In the genomic region with DNA sequence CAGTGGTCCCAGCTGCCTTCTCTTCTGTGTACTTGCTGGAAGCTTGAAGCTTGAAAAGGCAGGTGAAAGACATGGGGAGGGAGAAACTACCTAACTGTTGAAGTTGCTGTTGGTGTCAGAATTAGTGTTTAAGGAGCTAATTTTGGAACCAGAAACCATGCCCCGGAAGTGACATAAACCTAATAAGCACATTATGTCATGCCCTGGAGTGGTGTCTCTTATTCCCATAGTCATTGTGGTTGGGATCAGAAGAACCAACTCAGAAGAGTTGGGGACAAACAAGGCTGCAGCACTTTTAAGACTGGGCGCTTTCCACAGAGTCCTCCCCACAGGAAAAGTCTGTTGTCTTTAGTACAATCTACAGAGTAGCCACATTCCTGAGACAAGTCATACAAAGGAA, we compare ENCODE assay signal across 25 mouse cellular contexts.
DNase-seq lines count a peak whose midpoint lies in the region; ATAC-seq and TF ChIP-seq lines count a peak whose summit lies in the region.
"Had no signal": no experiment of that assay in that cellular context is flagged by ENCODE, and none has a peak within 500 bp of the region (broad histone marks: within the 10 kb centered on the region; RNA-seq: fewer than 3 reads in every experiment).

No protein-coding gene starts in this region.

- H3K27ac ChIP-seq in embryonic facial prominence, embryonic 13.5 days, result 0 out of 2 replicates have a peak overlapping the region, but pooled peaks have one; percentile 23
- no peak overlapping the region for H3K27ac ChIP-seq in embryonic facial prominence, embryonic 10.5 days (replicated peaks)
- H3K27ac ChIP-seq in lung, postnatal 0 days (ENCODE audit: low read length), result peak overlapping the region; percentile 66
- H3K27ac ChIP-seq in hindbrain, embryonic 13.5 days, result no peak overlapping the region
- H3K27ac ChIP-seq in left cerebral cortex, adult 2 months, result no peak overlapping the region
- H3K27ac ChIP-seq: forebrain, embryonic 12.5 days; hindbrain, postnatal 0 days; liver, embryonic 12.5 days; midbrain, embryonic 10.5 days; neural tube, embryonic 15.5 days had no signal

- H3K9ac ChIP-seq in embryonic facial prominence, embryonic 13.5 days, result no peak overlapping the region
- H3K9ac ChIP-seq in lung, postnatal 0 days (replicated peaks; ENCODE audit: low read depth), result no peak overlapping the region
- no peak overlapping the region for H3K9ac ChIP-seq in hindbrain, embryonic 13.5 days
- H3K9ac ChIP-seq: forebrain, embryonic 12.5 days; heart, embryonic 15.5 days; liver, embryonic 12.5 days; neural tube, embryonic 15.5 days had no signal

- H3K27me3 ChIP-seq in embryonic facial prominence, embryonic 13.5 days, result no peaks in the 10 kb centered on the region
- no peaks in the 10 kb centered on the region for H3K27me3 ChIP-seq in embryonic facial prominence, embryonic 10.5 days (replicated peaks; ENCODE audit: low read depth, poor library complexity, severe bottlenecking)
- H3K27me3 ChIP-seq in lung, postnatal 0 days (replicated peaks; ENCODE audit: insufficient read depth, low read length), result no peaks in the 10 kb centered on the region
- H3K27me3 ChIP-seq in hindbrain, embryonic 13.5 days, result no peaks in the 10 kb centered on the region
- H3K27me3 ChIP-seq: forebrain, embryonic 12.5 days; heart, embryonic 15.5 days; liver, embryonic 12.5 days; neural tube, embryonic 15.5 days had no signal

- no peak for ATAC-seq in embryonic facial prominence, embryonic 13.5 days (ENCODE audit: insufficient number of reproducible peaks, insufficient read depth, low FRiP score, low TSS enrichment, low read depth)
- ATAC-seq in lung, postnatal 0 days, result peak; percentile 36
- ATAC-seq in granulocyte monocyte progenitor cell, adult 5-6 weeks (replicated peaks; ENCODE audit: poor library complexity, severe bottlenecking), result peak; percentile 69; the same call in 1 of the 2 replicates
- peak; percentile 47; the same call in 1 of the 2 replicates for ATAC-seq in megakaryocyte progenitor cell, adult 5-6 weeks (replicated peaks; ENCODE audit: poor library complexity)
- ATAC-seq in hindbrain, embryonic 13.5 days (ENCODE audit: low FRiP score), result no peak
- ATAC-seq: hindbrain, postnatal 0 days; intestine, embryonic 16.5 days; liver, embryonic 12.5 days had no signal

- TF ChIP-seq EP300 in lung, postnatal 0 days (IDR thresholded peaks at IDR 0.05), result no peak

- H3K36me3 ChIP-seq in embryonic facial prominence, embryonic 13.5 days, result peaks cover 7% of the 10 kb centered on the region
- peaks cover 29% of the 10 kb centered on the region for H3K36me3 ChIP-seq in embryonic facial prominence, embryonic 10.5 days (replicated peaks)
- no peaks in the 10 kb centered on the region for H3K36me3 ChIP-seq in lung, postnatal 0 days (ENCODE audit: insufficient read depth, low read length)
- peaks cover 17% of the 10 kb centered on the region for H3K36me3 ChIP-seq in hindbrain, embryonic 13.5 days
- H3K36me3 ChIP-seq: forebrain, embryonic 12.5 days; heart, embryonic 15.5 days had no signal

- H3K4me3 ChIP-seq in embryonic facial prominence, embryonic 13.5 days, result no peak overlapping the region
- no peak overlapping the region for H3K4me3 ChIP-seq in embryonic facial prominence, embryonic 10.5 days
- no peak overlapping the region for H3K4me3 ChIP-seq in lung, postnatal 0 days (ENCODE audit: low read depth, low read length)
- no peak overlapping the region for H3K4me3 ChIP-seq in hindbrain, embryonic 13.5 days
- no peak overlapping the region for H3K4me3 ChIP-seq in left cerebral cortex, adult 2 months
- H3K4me3 ChIP-seq: erythroblast, embryonic 14.5 days; forebrain, embryonic 12.5 days; heart, embryonic 15.5 days; hindbrain, embryonic 10.5 days; liver, embryonic 12.5 days; midbrain, embryonic 10.5 days; neural tube, embryonic 15.5 days had no signal

- peaks cover 47% of the 10 kb centered on the region for H3K4me1 ChIP-seq in embryonic facial prominence, embryonic 13.5 days
- H3K4me1 ChIP-seq in embryonic facial prominence, embryonic 10.5 days, result peaks cover 18% of the 10 kb centered on the region
- H3K4me1 ChIP-seq in lung, postnatal 0 days (ENCODE audit: insufficient read depth, low read depth, low read length), result peaks cover 12% of the 10 kb centered on the region
- H3K4me1 ChIP-seq in hindbrain, embryonic 13.5 days (replicated peaks), result 0 out of 2 replicates have a peak, but pooled peaks cover 3% of the 10 kb centered on the region
- H3K4me1 ChIP-seq: midbrain, embryonic 10.5 days; neural tube, embryonic 15.5 days had no signal

- intact Hi-C loops in left cerebral cortex, adult 2 months (cut with DNase I), result no loop called here

- TF ChIP-seq CTCF in lung, postnatal 0 days (IDR thresholded peaks at IDR 0.05), result no peak
- no peak for TF ChIP-seq CTCF in left cerebral cortex, adult 2 months (IDR thresholded peaks at IDR 0.05)

- 84% methylated on average over 2 of the region's 2 CpGs for WGBS in embryonic facial prominence, embryonic 13.5 days
- WGBS in embryonic facial prominence, embryonic 10.5 days, result 83% methylated on average over 2 of the region's 2 CpGs
- 32% methylated on average over 2 of the region's 2 CpGs for WGBS in lung, postnatal 0 days
- 90% methylated on average over 2 of the region's 2 CpGs for WGBS in hindbrain, embryonic 13.5 days

- no peaks in the 10 kb centered on the region for H3K9me3 ChIP-seq in embryonic facial prominence, embryonic 13.5 days
- H3K9me3 ChIP-seq in embryonic facial prominence, embryonic 10.5 days, result no peaks in the 10 kb centered on the region
- no peaks in the 10 kb centered on the region for H3K9me3 ChIP-seq in lung, postnatal 0 days (ENCODE audit: low read length)
- no peaks in the 10 kb centered on the region for H3K9me3 ChIP-seq in hindbrain, embryonic 13.5 days
- H3K9me3 ChIP-seq: forebrain, embryonic 12.5 days; heart, embryonic 15.5 days; hindbrain, embryonic 10.5 days; liver, embryonic 12.5 days; midbrain, embryonic 10.5 days; neural tube, embryonic 15.5 days had no signal

- no peak for DNase-seq in embryonic facial prominence, embryonic 10.5 days (ENCODE audit: low spot score)
- DNase-seq in lung, postnatal 0 days (ENCODE audit: low spot score), result peak; percentile 60
- DNase-seq in lung, adult 18-20 months, result no peak
- no peak for DNase-seq in left cerebral cortex, adult 2 months (ENCODE audit: extremely low spot score in 1 of 2, low spot score in 2 of 2)
- DNase-seq: adrenal gland, postnatal 36 days; cerebellum, adult 11 months; cerebellum, adult 9-11 months; gastrocnemius, postnatal 25 days; kidney, adult 9 months; kidney, postnatal 25 days; left cerebral cortex, postnatal 4 days; lung, postnatal 14 days had no signal

- no peak overlapping the region for H3K4me2 ChIP-seq in embryonic facial prominence, embryonic 13.5 days
- no peak overlapping the region for H3K4me2 ChIP-seq in lung, postnatal 0 days (replicated peaks; ENCODE audit: low read depth, low read length)
- H3K4me2 ChIP-seq in hindbrain, embryonic 13.5 days, result no peak overlapping the region
- H3K4me2 ChIP-seq: forebrain, embryonic 12.5 days; heart, embryonic 15.5 days; liver, embryonic 12.5 days; neural tube, embryonic 15.5 days had no signal

Comparison
In these comparisons a context has a peak if more than half of its experiments do, and no peak if none do; other contexts are left out.
1. H3K27ac ChIP-seq: peak in embryonic facial prominence, embryonic 13.5 days (single experiment) and lung, postnatal 0 days (single experiment); none in embryonic facial prominence, embryonic 10.5 days (single experiment), hindbrain, embryonic 13.5 days (single experiment) and left cerebral cortex, adult 2 months (single experiment).
2. ATAC-seq: peak in lung, postnatal 0 days (single experiment), granulocyte monocyte progenitor cell, adult 5-6 weeks (single experiment) and megakaryocyte progenitor cell, adult 5-6 weeks (single experiment); none in embryonic facial prominence, embryonic 13.5 days (single experiment) and hindbrain, embryonic 13.5 days (single experiment).